7 mouse cellular contexts compared by ENCODE assay signal in the genomic region with DNA sequence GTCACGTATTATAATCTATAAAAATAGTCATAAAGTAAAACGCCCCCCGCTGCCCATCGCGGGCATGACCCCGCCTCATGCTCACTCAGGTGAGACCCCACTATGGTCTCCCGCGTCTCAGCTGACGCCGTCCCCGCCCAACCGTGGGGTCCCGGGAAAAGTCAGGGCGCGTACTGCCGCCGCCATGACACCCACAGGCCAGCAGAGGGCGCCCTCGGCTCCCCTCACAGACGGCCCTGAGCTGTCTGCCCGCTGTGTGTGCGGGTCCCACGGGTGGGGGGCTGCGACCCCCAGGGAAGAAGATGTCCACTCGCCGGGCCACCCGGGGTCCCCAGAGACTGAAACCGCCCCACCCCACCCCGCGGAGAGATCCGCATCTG. TPM values are rescaled to one million over a fixed set of nuclear protein-coding genes. Genes with fewer than 3 reads are reported as not detected.
A peak's percentile ranks its signal among the peaks of the same experiment; 100 is the strongest.
DNase-seq lines count a peak whose midpoint lies in the region; ATAC-seq and TF ChIP-seq lines count a peak whose summit lies in the region.

No protein-coding gene starts in this region.

- no peaks in the 10 kb centered on the region for H3K27me3 ChIP-seq in intestine, embryonic 16.5 days (replicated peaks; ENCODE audit: control insufficient read depth, insufficient read depth, low read length)
- H3K27me3 ChIP-seq in limb, embryonic 12.5 days = no peaks in the 10 kb centered on the region
- H3K27me3 ChIP-seq in midbrain, embryonic 14.5 days (ENCODE audit: control insufficient read depth, insufficient read depth, low read length) = no peaks in the 10 kb centered on the region

- TF ChIP-seq CTCF in cortical plate, adult 2 months (IDR thresholded peaks at IDR 0.05; ENCODE audit: extremely low read depth, insufficient read depth, low read length) = peak; percentile 26; the same call in 1 of the 2 replicates

- peak overlapping the region; percentile 89; the same call in 1 of the 2 replicates for H3K27ac ChIP-seq in cortical plate, adult 2 months (ENCODE audit: insufficient read depth, low read length)
- H3K27ac ChIP-seq in intestine, embryonic 16.5 days (ENCODE audit: low read length) = peak overlapping the region; percentile 91
- peak overlapping the region; percentile 89 for H3K27ac ChIP-seq in limb, embryonic 12.5 days
- H3K27ac ChIP-seq in midbrain, embryonic 14.5 days (replicated peaks; ENCODE audit: low read depth, low read length) = peak overlapping the region; percentile 94

- H3K4me1 ChIP-seq in cortical plate, adult 2 months (ENCODE audit: control insufficient read depth, insufficient read depth, low read length) = no peaks in the 10 kb centered on the region
- H3K4me1 ChIP-seq in intestine, embryonic 16.5 days (ENCODE audit: control insufficient read depth, insufficient read depth, low read length) = no peaks in the 10 kb centered on the region
- H3K4me1 ChIP-seq in limb, embryonic 12.5 days (replicated peaks) = no peaks in the 10 kb centered on the region; the same call in 1 of the 2 replicates
- H3K4me1 ChIP-seq in midbrain, embryonic 14.5 days (ENCODE audit: control insufficient read depth, insufficient read depth, low read length) = no peaks in the 10 kb centered on the region

- peak overlapping the region; percentile 67 for H3K4me2 ChIP-seq in intestine, embryonic 16.5 days (ENCODE audit: low read depth, low read length)
- peak overlapping the region; percentile 64 for H3K4me2 ChIP-seq in limb, embryonic 12.5 days
- peak overlapping the region; percentile 59 for H3K4me2 ChIP-seq in midbrain, embryonic 14.5 days (ENCODE audit: low read length)

- peak; percentile 37 for ATAC-seq in intestine, embryonic 16.5 days
- ATAC-seq in limb, embryonic 12.5 days (ENCODE audit: insufficient number of reproducible peaks, insufficient read depth, low FRiP score, low TSS enrichment, low read depth) = peak; percentile 23
- ATAC-seq in midbrain, embryonic 14.5 days (ENCODE audit: low FRiP score, low TSS enrichment) = peak; percentile 29

- under 1% methylated on average over 31 of the region's 31 CpGs for WGBS in intestine, embryonic 16.5 days
- WGBS in limb, embryonic 12.5 days = under 1% methylated on average over 31 of the region's 31 CpGs
- WGBS in midbrain, embryonic 14.5 days = under 1% methylated on average over 31 of the region's 31 CpGs

- DNase-seq in adrenal gland, adult 2 months = peak; percentile 83
- peak; percentile 75 for DNase-seq in gastrocnemius, postnatal 25 days
- peak; percentile 88 for DNase-seq in midbrain, embryonic 14.5 days
- peak; percentile 74 to 85 for DNase-seq in spleen, postnatal 10 days (ENCODE audit: low spot score in 2 of 2)

- TF ChIP-seq POLR2A in cortical plate, adult 2 months (IDR thresholded peaks at IDR 0.05; ENCODE audit: extremely low read depth, insufficient read depth, low read length) = no peak

- H3K4me3 ChIP-seq in cortical plate, adult 2 months (ENCODE audit: insufficient read depth, low read length) = peak overlapping the region; percentile 58
- peak overlapping the region; percentile 61 for H3K4me3 ChIP-seq in intestine, embryonic 16.5 days (ENCODE audit: low read length)
- H3K4me3 ChIP-seq in limb, embryonic 12.5 days (replicated peaks) = peak overlapping the region; percentile 51
- peak overlapping the region; percentile 43 for H3K4me3 ChIP-seq in midbrain, embryonic 14.5 days (replicated peaks; ENCODE audit: low read depth, low read length)

- peak overlapping the region; percentile 75 for H3K9ac ChIP-seq in intestine, embryonic 16.5 days (ENCODE audit: low read depth, low read length)
- peak overlapping the region; percentile 66 for H3K9ac ChIP-seq in limb, embryonic 12.5 days (replicated peaks)
- peak overlapping the region; percentile 57 for H3K9ac ChIP-seq in midbrain, embryonic 14.5 days (replicated peaks; ENCODE audit: low read length)

- no peaks in the 10 kb centered on the region for H3K9me3 ChIP-seq in intestine, embryonic 16.5 days (ENCODE audit: control insufficient read depth, low read length)
- H3K9me3 ChIP-seq in limb, embryonic 12.5 days = peaks cover 3% of the 10 kb centered on the region; the same call in 1 of the 2 replicates
- no peaks in the 10 kb centered on the region for H3K9me3 ChIP-seq in midbrain, embryonic 14.5 days (ENCODE audit: control insufficient read depth, low read length)

- no peaks in the 10 kb centered on the region for H3K36me3 ChIP-seq in intestine, embryonic 16.5 days (ENCODE audit: control insufficient read depth, insufficient read depth, low read length)
- H3K36me3 ChIP-seq in limb, embryonic 12.5 days = no peaks in the 10 kb centered on the region
- no peaks in the 10 kb centered on the region for H3K36me3 ChIP-seq in midbrain, embryonic 14.5 days (ENCODE audit: control insufficient read depth, insufficient read depth, low read length)

RNA-seq across cellular contexts. Expression of a gene that starts 30.2 kb away (rescaled TPM):
- total RNA-seq in adrenal gland, adult 2 months (2021) = 10 to 100 TPM; 37.0 to 46.6 TPM
- polyA plus RNA-seq in adrenal gland, adult 2 months (2012; rRNA removed) = 23.6 and 30.4 TPM in 2 replicates
- polyA plus RNA-seq in cortical plate, adult 2 months (2012; rRNA removed) = 31.1 and 32.4 TPM in 2 replicates
- 10 to 100 TPM; 17.9 to 20.1 TPM for total RNA-seq in gastrocnemius, postnatal 25 days (2021)
- 12.8 and 14.4 TPM in 2 replicates for polyA plus RNA-seq in intestine, embryonic 16.5 days (2015; fragmentation: Nextera tagmentation; extraction: Ambion mirVana)
- polyA plus RNA-seq in limb, embryonic 12.5 days (2016; fragmentation: Nextera tagmentation; extraction: Ambion mirVana) = 28.8 and 29.6 TPM in 2 replicates
- polyA plus RNA-seq in midbrain, embryonic 14.5 days (2014; fragmentation: Nextera tagmentation; extraction: Ambion mirVana) = 16.1 and 20.8 TPM in 2 replicates

Comparison
In these comparisons a context has a peak if more than half of its experiments do, and no peak if none do; other contexts are left out.
1. Peak in every context shown above with its lines: DNase-seq, ATAC-seq, H3K4me3 ChIP-seq and H3K27ac ChIP-seq.